Mouse (Mus musculus) midbrain, embryonic 10.5 days (tissue): ENCODE measurements around the gene Mmp2. TPM values are rescaled to one million over a fixed set of nuclear protein-coding genes. Genes with fewer than 3 reads are reported as not detected.
"Not testable (repeated sequence)": the region's sequence is repeated elsewhere in the genome, so short reads cannot be mapped to it uniquely, and the experiment has no call there.

Experiments used
- DNase-seq: peaks from one replicate; pipeline ENCODE4 v3.0.0-alpha.2; 2017; ENCODE audit warnings: low spot score
- H3K27ac ChIP-seq: fragments of 300-500 bp; sonication (generic); replicated peaks from 2 replicates; pipeline ENCODE4 v1.5.1; 2016; ENCODE audit warnings: mild to moderate bottlenecking
- H3K27me3 ChIP-seq: fragments of 300-500 bp; sonication (generic); 2 replicates; pipeline ENCODE4 v1.6.1; 2016; ENCODE audit warnings: low read depth, mild to moderate bottlenecking; ENCODE audit not compliant: poor library complexity, severe bottlenecking
- H3K36me3 ChIP-seq: fragments of 300-500 bp; sonication (generic); 2 replicates; pipeline ENCODE4 v1.6.1; 2016; ENCODE audit warnings: mild to moderate bottlenecking, moderate library complexity
- H3K4me1 ChIP-seq: fragments of 300-500 bp; sonication (generic); 2 replicates; pipeline ENCODE4 v1.6.1; 2016
- H3K4me3 ChIP-seq: fragments of 300-500 bp; sonication (generic); 2 replicates; pipeline ENCODE4 v1.5.1; 2016; ENCODE audit warnings: mild to moderate bottlenecking, moderate library complexity
- H3K9me3 ChIP-seq: fragments of 300-500 bp; sonication (generic); replicated peaks from 2 replicates; pipeline ENCODE4 v1.6.1; 2016; ENCODE audit warnings: mild to moderate bottlenecking
- WGBS: fragments of 180-500 bp; shearing (Covaris S2); methylation state at CpG from one replicate; pipeline ENCODE4 v1.1.7; 2016; 5-methylcytosine and 5-hydroxymethylcytosine counted together
- polyA plus RNA-seq: library from polyadenylated mRNA; unstranded; fragments of >200 nt; fragmentation: Nextera tagmentation; extraction: Ambion mirVana; gene quantifications from 2 replicates; pipeline ENCODE4 v1.2.1, GENCODE M21; 2016

Mmp2 gene
- polyA plus RNA-seq, 1 experiment from 2014 or later, result 46.9 TPM

DNA sequence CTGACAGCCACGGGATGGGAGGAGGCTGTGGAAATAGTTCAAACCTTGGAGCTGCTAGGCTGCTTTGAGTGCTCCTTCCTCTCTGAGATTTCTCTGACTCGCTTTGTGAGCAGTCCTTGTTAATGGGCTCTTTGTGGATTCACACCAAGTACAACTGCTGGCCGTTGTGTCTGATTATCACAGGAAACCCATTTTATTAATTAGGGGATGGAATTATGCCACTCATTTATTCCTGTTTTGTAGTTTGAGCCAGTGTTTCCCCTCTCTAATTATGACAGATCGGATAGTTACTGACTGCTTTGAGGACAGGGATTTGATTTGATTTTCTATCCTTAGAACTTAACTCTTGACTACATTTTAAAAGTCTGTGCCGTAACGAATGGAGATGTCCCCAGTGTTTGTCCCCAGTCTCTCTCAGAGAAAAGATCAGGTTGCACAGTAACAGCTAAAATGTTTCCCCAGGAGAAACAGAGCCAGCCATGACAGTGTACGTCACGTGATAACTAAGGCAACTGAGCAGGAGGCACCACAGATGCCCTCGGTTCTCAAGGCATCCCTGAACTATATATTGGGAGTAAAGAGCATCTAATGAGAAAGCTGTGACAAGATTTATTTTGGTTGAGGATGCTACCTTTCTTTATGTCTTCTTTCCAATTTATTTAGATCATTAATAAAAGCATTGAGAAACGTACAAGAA is 45.1 kb downstream of the Mmp2 start:
- H3K4me3 ChIP-seq, result no peak overlapping the region
- 84% methylated on average over 10 of the region's 10 CpGs for WGBS
- DNase-seq, result no peak

DNA sequence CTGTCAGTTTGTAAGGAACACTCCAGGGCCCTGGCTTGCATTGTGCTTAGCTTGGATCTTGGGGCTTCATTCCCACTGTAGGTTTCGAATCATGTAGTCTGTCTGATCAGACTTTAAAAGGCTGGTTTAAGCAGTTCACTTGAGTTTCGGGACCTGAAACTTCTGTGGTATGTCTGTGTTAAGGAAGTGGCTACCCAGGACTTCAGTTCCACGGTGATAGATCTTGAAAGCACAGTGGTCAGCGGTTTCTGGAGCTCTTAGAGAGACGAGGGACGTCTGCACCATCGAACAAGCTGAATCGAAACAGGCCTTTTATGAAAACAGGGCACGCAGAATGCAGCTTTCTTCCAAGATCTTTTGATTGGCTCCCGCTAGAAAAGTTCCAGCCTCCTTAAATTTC is 48.7 kb downstream of the Mmp2 start:
- Histone ChIP-seq H3K4me3 (no peak overlapping the region), H3K27ac (no peak overlapping the region), H3K27me3 (no peaks in the 10 kb centered on the region), H3K9me3 (no peaks in the 10 kb centered on the region), H3K36me3 (0 out of 2 replicates have a peak, but pooled peaks cover 5% of the 10 kb centered on the region), H3K4me1 (no peaks in the 10 kb centered on the region)
- no peak for DNase-seq
- 77% methylated on average over 10 of the region's 10 CpGs for WGBS

More for the DNA sequence above, 45.1 kb downstream of the Mmp2 start:
- Histone ChIP-seq H3K4me1 (no peaks in the 10 kb centered on the region), H3K9me3 (no peaks in the 10 kb centered on the region), H3K27ac (no peak overlapping the region), H3K36me3 (no peaks in the 10 kb centered on the region), H3K27me3 (no peaks in the 10 kb centered on the region)

DNA sequence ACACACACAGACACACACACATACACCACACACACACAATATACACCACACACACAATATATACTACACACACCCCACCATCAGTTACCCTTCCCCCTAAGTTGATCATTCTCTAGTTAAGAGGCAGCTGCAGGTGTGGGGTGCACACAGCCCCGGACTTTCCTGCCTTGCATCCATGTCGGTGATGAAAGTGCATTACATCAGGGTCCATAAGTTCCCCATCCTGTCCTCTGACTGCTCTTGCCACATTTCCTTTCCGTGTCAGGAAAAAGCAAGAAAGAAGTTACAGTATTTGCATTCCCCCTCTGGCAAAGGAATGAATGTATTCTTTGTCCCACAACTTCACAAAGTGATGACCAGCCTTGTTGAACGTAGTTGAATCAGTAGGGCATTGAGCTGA is 54.2 kb downstream of the Mmp2 start:
- 89% methylated on average over 4 of the region's 4 CpGs for WGBS
- H3K27me3 ChIP-seq, result no peaks in the 10 kb centered on the region
- 0 out of 2 replicates have a peak, but pooled peaks cover 5% of the 10 kb centered on the region for H3K36me3 ChIP-seq
- no peak overlapping the region for H3K4me3 ChIP-seq
- no peak for DNase-seq
- no peaks in the 10 kb centered on the region for H3K9me3 ChIP-seq
- H3K4me1 ChIP-seq, result no peaks in the 10 kb centered on the region
- no peak overlapping the region for H3K27ac ChIP-seq

- WGBS, result 84% methylated on average over 2 of the region's 2 CpGs
- 0 out of 2 replicates have a peak, but pooled peaks cover 3% of the 10 kb centered on the region for H3K4me1 ChIP-seq
- no peak for DNase-seq
- no peaks in the 10 kb centered on the region for H3K9me3 ChIP-seq
- no peaks in the 10 kb centered on the region for H3K27me3 ChIP-seq
- H3K36me3 ChIP-seq, result 0 out of 2 replicates have a peak, but pooled peaks cover 5% of the 10 kb centered on the region
- H3K4me3 ChIP-seq, result no peak overlapping the region
- H3K27ac ChIP-seq, result no peak overlapping the region
Observed at GRCm38 (mm10) chr8:92883771-92884170, 56.7 kb downstream of the Mmp2 start.

DNA sequence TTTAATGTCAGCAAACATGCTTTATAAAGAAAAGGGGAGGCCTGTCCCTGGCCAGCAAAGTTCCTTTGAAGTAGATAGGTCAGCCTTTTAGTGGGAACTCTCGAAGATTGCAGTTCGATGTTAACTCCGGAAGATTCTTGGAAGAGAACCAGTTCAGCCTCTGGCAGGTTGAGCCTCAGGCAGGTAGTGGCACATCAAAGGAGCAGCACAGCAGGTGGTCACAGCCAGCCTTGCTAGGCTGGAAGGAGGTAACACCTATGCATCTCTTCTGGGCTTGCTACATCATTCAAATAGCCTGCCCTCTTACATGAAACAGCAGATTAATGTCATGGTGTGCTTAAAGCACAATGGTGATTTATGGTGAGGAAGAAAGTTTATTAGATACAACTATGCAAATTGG is 65.1 kb downstream of the Mmp2 start:
- not testable (repeated sequence) for H3K4me1 ChIP-seq, H3K27ac ChIP-seq, H3K4me3 ChIP-seq, H3K9me3 ChIP-seq, H3K36me3 ChIP-seq, DNase-seq, H3K27me3 ChIP-seq
- WGBS, result 82% methylated on average over 3 of the region's 3 CpGs

GRCm38 (mm10) chr8:92893870-92894269 is 66.8 kb downstream of the Mmp2 start:
- Histone ChIP-seq H3K27me3 (no peaks in the 10 kb centered on the region), H3K9me3 (no peaks in the 10 kb centered on the region), H3K27ac (no peak overlapping the region), H3K4me3 (no peak overlapping the region), H3K36me3 (no peaks in the 10 kb centered on the region), H3K4me1 (no peaks in the 10 kb centered on the region)
- DNase-seq, result no peak
- 84% methylated on average over 2 of the region's 2 CpGs for WGBS

GRCm38 (mm10) chr8:92895053-92895452 is 68.0 kb downstream of the Mmp2 start:
- WGBS, result 91% methylated on average over 7 of the region's 7 CpGs
- H3K27ac ChIP-seq, result no peak overlapping the region
- no peaks in the 10 kb centered on the region for H3K27me3 ChIP-seq
- H3K4me3 ChIP-seq, result no peak overlapping the region
- H3K36me3 ChIP-seq, result no peaks in the 10 kb centered on the region
- H3K4me1 ChIP-seq, result no peaks in the 10 kb centered on the region
- no peaks in the 10 kb centered on the region for H3K9me3 ChIP-seq
- DNase-seq, result no peak

DNA sequence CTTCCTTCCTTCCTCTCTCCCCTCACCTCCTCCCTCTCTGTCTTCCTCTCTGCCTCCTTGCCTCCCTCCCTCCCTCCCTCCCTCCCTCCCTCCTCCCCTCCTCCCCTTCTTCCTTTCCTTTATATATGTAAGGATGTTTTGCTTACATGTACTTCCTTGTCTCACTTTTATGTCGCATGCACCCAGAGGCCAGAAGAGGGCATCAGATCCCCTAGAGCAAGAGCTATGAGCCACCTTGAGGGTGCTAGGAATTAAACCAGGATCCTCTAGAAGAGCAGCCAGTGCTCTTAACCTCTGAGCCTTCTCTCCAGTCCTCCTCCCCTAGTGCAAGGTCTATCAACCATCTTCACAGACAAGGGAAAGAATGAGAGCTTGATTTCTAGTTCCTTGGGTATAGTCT is 69.0 kb downstream of the Mmp2 start:
- Histone ChIP-seq H3K9me3 (no peaks in the 10 kb centered on the region), H3K27ac (no peak overlapping the region), H3K27me3 (no peaks in the 10 kb centered on the region), H3K36me3 (no peaks in the 10 kb centered on the region), H3K4me3 (no peak overlapping the region), H3K4me1 (no peaks in the 10 kb centered on the region)
- 67% methylated on average over 1 of the region's 1 CpGs for WGBS
- DNase-seq, result no peak

DNA sequence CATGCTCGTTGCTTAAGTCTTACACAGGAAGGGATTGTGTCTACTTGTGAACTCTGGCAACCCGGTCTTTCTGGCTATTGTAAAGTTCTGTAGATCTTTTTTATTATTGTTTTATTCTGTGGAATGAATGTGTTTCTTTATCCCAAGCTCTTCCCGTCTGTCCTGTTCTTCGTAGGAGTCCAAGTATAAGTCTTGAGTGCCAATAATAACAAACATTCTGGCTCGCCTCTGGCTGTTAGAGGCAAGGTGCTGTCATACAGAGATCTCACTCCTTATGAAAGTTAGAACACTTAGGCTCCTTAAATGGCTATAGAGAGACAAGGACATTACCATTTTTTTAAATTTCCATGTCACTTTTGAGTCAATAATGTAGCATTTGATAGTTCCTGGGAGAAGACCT is 69.5 kb downstream of the Mmp2 start:
- H3K27me3 ChIP-seq, result no peaks in the 10 kb centered on the region
- no peaks in the 10 kb centered on the region for H3K9me3 ChIP-seq
- DNase-seq, result no peak
- WGBS, result 82% methylated on average over 5 of the region's 5 CpGs
- no peak overlapping the region for H3K27ac ChIP-seq
- no peaks in the 10 kb centered on the region for H3K4me1 ChIP-seq
- H3K4me3 ChIP-seq, result no peak overlapping the region
- H3K36me3 ChIP-seq, result no peaks in the 10 kb centered on the region

DNA sequence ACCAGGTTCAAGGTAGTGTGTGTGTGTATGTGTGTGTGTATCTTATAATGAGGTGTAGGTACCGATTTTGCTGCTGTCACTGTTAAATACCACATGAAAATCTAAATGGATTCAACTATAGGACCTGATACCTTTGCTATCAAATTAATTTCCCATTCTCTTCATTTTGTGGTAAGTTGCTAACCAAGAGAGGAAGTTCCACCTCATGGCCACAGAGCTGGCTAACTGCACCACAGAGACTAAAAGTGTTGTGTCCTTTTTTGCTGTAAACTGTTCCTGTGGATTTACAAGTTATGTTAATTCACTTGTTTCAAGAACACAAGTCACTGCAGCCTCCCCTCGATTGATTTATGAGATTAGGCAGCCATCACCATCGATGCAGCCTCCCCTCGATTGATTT is 70.7 kb downstream of the Mmp2 start:
- no peak overlapping the region for H3K27ac ChIP-seq
- no peaks in the 10 kb centered on the region for H3K27me3 ChIP-seq
- no peaks in the 10 kb centered on the region for H3K4me1 ChIP-seq
- H3K36me3 ChIP-seq, result no peaks in the 10 kb centered on the region
- no peak for DNase-seq
- 80% methylated on average over 4 of the region's 4 CpGs for WGBS
- no peaks in the 10 kb centered on the region for H3K9me3 ChIP-seq
- no peak overlapping the region for H3K4me3 ChIP-seq

DNA sequence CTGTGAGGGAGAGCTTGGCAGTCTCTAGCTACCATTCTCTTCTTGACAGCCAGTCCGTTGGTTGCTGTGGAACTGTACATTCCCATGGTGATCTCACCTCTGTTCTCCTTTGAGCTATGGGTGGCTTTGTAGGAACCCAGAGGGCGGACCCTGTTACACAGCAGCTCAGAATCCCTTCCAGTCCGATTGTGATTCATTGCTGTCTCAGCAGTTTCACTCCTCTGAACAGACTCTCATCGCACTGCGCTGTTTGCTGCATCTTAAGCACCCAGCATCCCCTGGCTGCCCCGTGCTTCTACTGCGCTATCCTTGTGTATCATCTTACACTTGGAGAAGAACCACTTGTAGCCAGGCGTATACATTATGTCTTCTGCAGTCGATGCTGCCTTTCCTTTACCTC is 72.5 kb downstream of the Mmp2 start:
- no peaks in the 10 kb centered on the region for H3K9me3 ChIP-seq
- no peak overlapping the region for H3K27ac ChIP-seq
- WGBS, result 91% methylated on average over 9 of the region's 9 CpGs
- no peaks in the 10 kb centered on the region for H3K36me3 ChIP-seq
- H3K4me3 ChIP-seq, result no peak overlapping the region
- H3K27me3 ChIP-seq, result no peaks in the 10 kb centered on the region
- no peaks in the 10 kb centered on the region for H3K4me1 ChIP-seq
- no peak for DNase-seq

DNA sequence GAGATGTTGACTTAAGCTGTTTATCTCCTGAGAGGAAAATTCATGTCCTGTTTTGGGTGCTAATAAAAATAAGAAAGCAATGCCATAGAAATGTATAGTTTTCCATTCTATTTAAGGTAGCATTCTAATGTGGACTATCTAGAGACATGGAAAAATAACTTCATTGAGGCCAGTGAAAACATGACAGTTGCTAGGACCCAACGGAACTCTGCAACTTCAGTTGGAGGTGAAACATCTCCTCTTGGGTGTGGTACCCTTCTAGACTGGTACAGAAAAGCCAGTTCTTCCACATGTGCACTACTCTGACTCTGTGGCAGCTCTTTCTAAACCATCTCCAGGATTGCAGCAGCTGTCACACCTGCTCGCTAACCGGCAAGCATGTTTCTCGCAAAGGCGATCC is 74.0 kb downstream of the Mmp2 start, which contains the start of gene Capns2:
Gene Capns2, plus strand, starts transcription at position 301 of the 400 bp plus-strand sequence.
- 94% methylated on average over 5 of the region's 5 CpGs for WGBS
- no peaks in the 10 kb centered on the region for H3K9me3 ChIP-seq

DNA sequence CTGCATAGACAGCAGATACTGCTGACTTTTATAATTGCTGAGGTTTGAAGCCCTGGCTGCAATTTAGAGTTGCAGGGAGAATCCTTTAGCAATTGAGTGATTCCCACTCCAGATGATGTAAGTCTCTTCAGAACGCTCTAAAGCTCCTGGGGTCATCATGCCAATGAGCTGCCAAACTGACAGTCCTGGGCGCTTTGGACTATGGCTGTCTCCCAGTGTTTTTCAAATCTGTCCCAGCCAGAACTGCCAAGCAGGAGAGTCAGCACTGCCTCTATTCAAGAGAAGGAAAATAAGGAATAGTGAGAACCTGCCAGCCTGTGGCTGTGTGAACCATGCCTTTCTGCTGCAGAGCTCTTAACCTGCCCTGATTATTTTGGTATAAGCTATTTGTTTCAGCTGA is 75.9 kb downstream of the Mmp2 start:
- no peak for DNase-seq
- Histone ChIP-seq H3K4me3 (no peak overlapping the region), H3K4me1 (no peaks in the 10 kb centered on the region), H3K27ac (no peak overlapping the region), H3K36me3 (no peaks in the 10 kb centered on the region), H3K9me3 (no peaks in the 10 kb centered on the region), H3K27me3 (no peaks in the 10 kb centered on the region)
- 87% methylated on average over 2 of the region's 2 CpGs for WGBS

More for the DNA sequence above, 74.0 kb downstream of the Mmp2 start, which contains the start of gene Capns2:
- H3K4me1 ChIP-seq, result no peaks in the 10 kb centered on the region
- no peak for DNase-seq
- no peak within 1 kb of the TSS for H3K27ac ChIP-seq
- H3K4me3 ChIP-seq, result no peak within 1 kb of the TSS
- no peaks in the 10 kb centered on the region for H3K36me3 ChIP-seq
- H3K27me3 ChIP-seq, result no peaks in the 10 kb centered on the region
